In the genomic region with DNA sequence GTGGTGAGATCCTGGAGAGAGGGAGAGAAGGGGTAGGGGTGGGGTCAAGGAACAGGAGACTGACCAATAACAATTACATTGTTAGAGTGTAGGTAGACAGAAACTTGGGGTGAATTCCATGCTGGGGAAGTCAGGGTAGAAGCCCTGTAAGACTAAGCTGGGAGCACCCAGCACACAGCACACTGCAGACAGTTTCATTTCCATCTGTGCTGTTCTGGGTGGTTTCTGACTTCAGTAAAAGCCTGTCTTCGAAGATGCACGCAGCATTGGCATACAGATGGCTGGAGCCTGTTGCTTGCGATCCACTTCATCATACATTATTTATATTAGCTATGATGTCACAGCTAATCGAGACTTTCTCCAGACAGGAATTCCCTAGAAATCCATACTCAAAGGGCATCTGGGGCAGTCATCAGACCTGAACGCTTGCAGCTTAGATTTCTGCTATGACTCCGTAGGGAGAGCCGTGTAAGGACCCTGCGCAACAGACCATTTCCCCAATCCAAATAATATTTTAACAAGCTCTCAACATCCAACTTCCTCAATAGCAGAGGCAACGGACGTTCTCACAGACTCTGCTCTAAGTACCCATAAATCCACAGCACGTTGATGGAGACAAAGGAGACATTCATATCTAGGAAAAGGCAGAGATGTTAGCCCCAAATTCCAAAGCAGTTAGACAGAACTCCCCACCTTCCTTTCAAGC, we compare ENCODE assay signal across 29 mouse cellular contexts. TPM values are rescaled to one million over a fixed set of nuclear protein-coding genes. Genes with fewer than 3 reads are reported as not detected.
DNase-seq lines count a peak whose midpoint lies in the region; ATAC-seq and TF ChIP-seq lines count a peak whose summit lies in the region.
"Had no signal": no experiment of that assay in that cellular context is flagged by ENCODE, and none has a peak within 500 bp of the region (broad histone marks: within the 10 kb centered on the region; RNA-seq: fewer than 3 reads in every experiment).

No protein-coding gene starts in this region.

- H3K4me1 ChIP-seq in lung, embryonic 14.5 days (ENCODE audit: insufficient read depth): peaks cover 17% of the 10 kb centered on the region
- peaks cover 24% of the 10 kb centered on the region for H3K4me1 ChIP-seq in bone marrow macrophage, adult 2 months (ENCODE audit: control insufficient read depth, insufficient read depth, low read length)
- H3K4me1 ChIP-seq in heart, embryonic 12.5 days (replicated peaks): peaks cover 24% of the 10 kb centered on the region
- H3K4me1 ChIP-seq: embryonic facial prominence, embryonic 10.5 days; kidney, embryonic 15.5 days; neural tube, embryonic 12.5 days; stomach, embryonic 15.5 days had no signal

- no peaks in the 10 kb centered on the region for H3K9me3 ChIP-seq in lung, embryonic 14.5 days (ENCODE audit: low read depth, low read length)
- peaks cover 5% of the 10 kb centered on the region; the same call in 1 of the 2 replicates for H3K9me3 ChIP-seq in heart, embryonic 12.5 days (replicated peaks)
- H3K9me3 ChIP-seq: embryonic facial prominence, embryonic 10.5 days; G1E; heart, embryonic 13.5 days; kidney, embryonic 15.5 days; megakaryocyte, embryonic 14.5 days; neural tube, embryonic 12.5 days; stomach, embryonic 15.5 days had no signal

- TF ChIP-seq POLR2A in bone marrow macrophage, adult 2 months (IDR thresholded peaks at IDR 0.05; ENCODE audit: borderline replicate concordance, low read depth, low read length): no peak

- H3K4me2 ChIP-seq in lung, embryonic 14.5 days: no peak overlapping the region
- H3K4me2 ChIP-seq in heart, embryonic 12.5 days: no peak overlapping the region
- H3K4me2 ChIP-seq: heart, embryonic 13.5 days; kidney, embryonic 15.5 days; neural tube, embryonic 12.5 days; stomach, embryonic 15.5 days had no signal

- no peak for ATAC-seq in lung, embryonic 14.5 days (ENCODE audit: insufficient read depth)
- ATAC-seq in granulocyte monocyte progenitor cell, adult 5-6 weeks (replicated peaks; ENCODE audit: poor library complexity, severe bottlenecking): peak; percentile 79
- ATAC-seq in heart, embryonic 12.5 days (ENCODE audit: insufficient number of reproducible peaks, low FRiP score): no peak
- ATAC-seq: forebrain, embryonic 16.5 days; hindbrain, postnatal 0 days; Patski had no signal

- WGBS in lung, embryonic 14.5 days: 47% methylated on average over 11 of the region's 11 CpGs
- 77% methylated on average over 11 of the region's 11 CpGs for WGBS in heart, embryonic 12.5 days

- no peak for TF ChIP-seq CTCF in layer of hippocampus, adult 2 months (conservative IDR thresholded peaks at IDR 0.05)
- TF ChIP-seq CTCF in lung, embryonic 14.5 days (IDR thresholded peaks at IDR 0.05; ENCODE audit: low read depth): no peak
- TF ChIP-seq CTCF in bone marrow macrophage, adult 2 months (IDR thresholded peaks at IDR 0.05; ENCODE audit: low read depth, low read length): no peak

- no peak for DNase-seq in layer of hippocampus, adult 2 months (ENCODE audit: low spot score in 2 of 2)
- no peak for DNase-seq in layer of hippocampus, adult 11-12 months (ENCODE audit: low spot score)
- DNase-seq in lung, embryonic 14.5 days: no peak
- DNase-seq in lung, adult 18-20 months: no peak
- DNase-seq in ovary, postnatal 10 days (ENCODE audit: low spot score): no peak
- DNase-seq: adrenal gland, adult 2 months; cerebellum, adult 8-10 months; cerebellum, postnatal 36 days; gastrocnemius, postnatal 14 days; heart, postnatal 14 days; kidney, adult 11 months; kidney, postnatal 4 days; midbrain, embryonic 14.5 days; right cerebral cortex, adult 18-20 months; right cerebral cortex, postnatal 4 days; thymus, postnatal 4 days had no signal

- H3K27ac ChIP-seq in layer of hippocampus, adult 2 months: peak overlapping the region; percentile 28; the same call in 1 of the 2 replicates
- peak overlapping the region; percentile 26; the same call in 1 of the 2 replicates for H3K27ac ChIP-seq in lung, embryonic 14.5 days (ENCODE audit: low read depth)
- peak overlapping the region; percentile 51 for H3K27ac ChIP-seq in bone marrow macrophage, adult 2 months (ENCODE audit: insufficient read depth, low read depth, low read length)
- no peak overlapping the region for H3K27ac ChIP-seq in heart, embryonic 12.5 days (ENCODE audit: poor library complexity, severe bottlenecking)
- H3K27ac ChIP-seq: embryonic facial prominence, embryonic 10.5 days; heart, embryonic 13.5 days; hindbrain, postnatal 0 days; kidney, embryonic 15.5 days; neural tube, embryonic 12.5 days; stomach, embryonic 15.5 days had no signal

- 0 out of 2 replicates have a peak overlapping the region, but pooled peaks have one; percentile 2 for H3K9ac ChIP-seq in lung, embryonic 14.5 days
- H3K9ac ChIP-seq in heart, embryonic 12.5 days: no peak overlapping the region
- H3K9ac ChIP-seq: heart, embryonic 13.5 days; kidney, embryonic 15.5 days; neural tube, embryonic 12.5 days; stomach, embryonic 15.5 days had no signal

- peaks cover 7% of the 10 kb centered on the region; the same call in 1 of the 2 replicates for H3K27me3 ChIP-seq in lung, embryonic 14.5 days (ENCODE audit: insufficient read depth, low read length)
- H3K27me3 ChIP-seq in heart, embryonic 12.5 days (replicated peaks): peaks cover 9% of the 10 kb centered on the region
- H3K27me3 ChIP-seq: megakaryocyte, embryonic 14.5 days; Patski had no signal

- no peaks in the 10 kb centered on the region for H3K36me3 ChIP-seq in lung, embryonic 14.5 days (ENCODE audit: insufficient read depth)
- H3K36me3 ChIP-seq in heart, embryonic 12.5 days: no peaks in the 10 kb centered on the region
- H3K36me3 ChIP-seq: embryonic facial prominence, embryonic 10.5 days; heart, embryonic 13.5 days; kidney, embryonic 15.5 days; neural tube, embryonic 12.5 days; stomach, embryonic 15.5 days had no signal

- H3K4me3 ChIP-seq in layer of hippocampus, adult 2 months: no peak overlapping the region
- H3K4me3 ChIP-seq in lung, embryonic 14.5 days (ENCODE audit: low read depth, low read length): no peak overlapping the region
- H3K4me3 ChIP-seq in bone marrow macrophage, adult 2 months (ENCODE audit: insufficient read depth, low read length): peak overlapping the region; percentile 11; the same call in 1 of the 2 replicates
- no peak overlapping the region for H3K4me3 ChIP-seq in heart, embryonic 12.5 days
- H3K4me3 ChIP-seq: embryonic facial prominence, embryonic 10.5 days; heart, embryonic 13.5 days; kidney, embryonic 15.5 days; megakaryocyte, embryonic 14.5 days; neural tube, embryonic 12.5 days; stomach, embryonic 15.5 days had no signal

RNA-seq across cellular contexts. Expression of a gene that starts 7.7 kb away (rescaled TPM):
- 10 to 100 TPM; 43.4 to 44.1 TPM for total RNA-seq in layer of hippocampus, adult 2 months (2021)
- 31.1 and 31.2 TPM in 2 replicates for polyA plus RNA-seq in lung, embryonic 14.5 days (2014; fragmentation: Nextera tagmentation; extraction: Ambion mirVana)
- 731 and 826 TPM in 2 replicates for polyA plus RNA-seq in bone marrow macrophage, adult 2 months (2012; ENCODE audit: insufficient read depth, insufficient read length, missing spikeins)
- 89.9 and 96.4 TPM in 2 replicates for total RNA-seq in granulocyte monocyte progenitor cell, adult 5-6 weeks (2014; fragmentation: Nextera tagmentation)
- 36.1 and 66.2 TPM in 2 replicates for total RNA-seq in granulocyte monocyte progenitor cell, adult 5-6 weeks (2017)
- 13.3 and 14.0 TPM in 2 replicates for polyA plus RNA-seq in heart, embryonic 12.5 days (2016; fragmentation: Nextera tagmentation; extraction: Ambion mirVana)

RNA-seq across cellular contexts. Expression of a gene that starts 50.7 kb away (rescaled TPM):
- 100 to 1,000 TPM; 111 to 128 TPM for total RNA-seq in layer of hippocampus, adult 2 months (2021)
- 38.4 TPM in 2 replicates for polyA plus RNA-seq in lung, embryonic 14.5 days (2014; fragmentation: Nextera tagmentation; extraction: Ambion mirVana)
- 138 and 176 TPM in 2 replicates for polyA plus RNA-seq in bone marrow macrophage, adult 2 months (2012; ENCODE audit: insufficient read depth, insufficient read length, missing spikeins)
- 157 TPM in 2 replicates for total RNA-seq in granulocyte monocyte progenitor cell, adult 5-6 weeks (2014; fragmentation: Nextera tagmentation)
- total RNA-seq in granulocyte monocyte progenitor cell, adult 5-6 weeks (2017): 66.7 and 68.0 TPM in 2 replicates
- 20.6 and 21.9 TPM in 2 replicates for polyA plus RNA-seq in heart, embryonic 12.5 days (2016; fragmentation: Nextera tagmentation; extraction: Ambion mirVana)

Comparison
In these comparisons a context has a peak if more than half of its experiments do, and no peak if none do; other contexts are left out.
1. RNA of a gene that starts 7.7 kb away (polyA plus RNA-seq): 731 to 826 TPM in bone marrow macrophage, adult 2 months; 31.1 to 31.2 TPM in lung, embryonic 14.5 days and 13.3 to 14.0 TPM in heart, embryonic 12.5 days; every median in the first group is over 10 times any median in the second.